Mouse (Mus musculus) C2C12 (cell line): ENCODE measurements at regions not wholly inside any gene's neighbourhood (a gene's known extent, or its start where the extent isn't known, plus 50 kb on each side); places are given as distances from the start of the nearest gene placed in this dataset.

ENCODE experiments used
- H3K27me3 ChIP-seq: one replicate; pipeline ENCODE4 v1.6.1; 2011; ENCODE audit not compliant: control insufficient read depth, insufficient read depth, insufficient read length
- H3K36me3 ChIP-seq: one replicate; pipeline ENCODE4 v1.6.1; 2011; ENCODE audit not compliant: control insufficient read depth, insufficient read depth
- H3K4me3 ChIP-seq: one replicate; pipeline ENCODE4 v1.5.1; 2011; ENCODE audit warnings: mild to moderate bottlenecking, control low read depth; ENCODE audit not compliant: poor library complexity, insufficient read depth, severe bottlenecking
- H3K79me2 ChIP-seq: one replicate; pipeline ENCODE4 v1.6.1; 2011; ENCODE audit not compliant: control insufficient read depth, insufficient read depth
- H3K79me3 ChIP-seq: one replicate; pipeline ENCODE4 v1.6.1; 2011; ENCODE audit warnings: low read depth, control low read depth
- H3ac ChIP-seq: one replicate; pipeline ENCODE3; 2011; ENCODE audit warnings: low read depth; ENCODE audit not compliant: control insufficient read depth, insufficient read length
- CEBPB ChIP-seq: IDR thresholded peaks from one replicate; pipeline ENCODE4 v1.6.1; 2011; ENCODE audit warnings: low read depth, mild to moderate bottlenecking, control low read depth, moderate library complexity
- CTCF ChIP-seq: IDR thresholded peaks from one replicate; pipeline ENCODE4 v1.5.1; 2011; ENCODE audit not compliant: control insufficient read depth, insufficient read depth, insufficient read length
- FOSL1 ChIP-seq: IDR thresholded peaks from one replicate; pipeline ENCODE4 v1.8.0; 2011; ENCODE audit warnings: mild to moderate bottlenecking, low read length; ENCODE audit not compliant: poor library complexity, insufficient read depth, severe bottlenecking
- MAX ChIP-seq: IDR thresholded peaks from one replicate; pipeline ENCODE4 v1.6.1; 2011; ENCODE audit warnings: mild to moderate bottlenecking, control low read depth
- MYOD1 ChIP-seq: IDR thresholded peaks from one replicate; pipeline ENCODE4 v1.6.1; 2011; ENCODE audit warnings: low read depth; ENCODE audit not compliant: control insufficient read depth, insufficient read length
- MYOG ChIP-seq: IDR thresholded peaks from one replicate; pipeline ENCODE4 v1.6.1; 2011; ENCODE audit not compliant: control insufficient read depth, insufficient read length; ENCODE audit errors: extremely low read depth
- USF1 ChIP-seq: IDR thresholded peaks from one replicate; pipeline ENCODE4 v1.6.1; 2011; ENCODE audit warnings: low read depth, mild to moderate bottlenecking, control low read depth, moderate library complexity

DNA sequence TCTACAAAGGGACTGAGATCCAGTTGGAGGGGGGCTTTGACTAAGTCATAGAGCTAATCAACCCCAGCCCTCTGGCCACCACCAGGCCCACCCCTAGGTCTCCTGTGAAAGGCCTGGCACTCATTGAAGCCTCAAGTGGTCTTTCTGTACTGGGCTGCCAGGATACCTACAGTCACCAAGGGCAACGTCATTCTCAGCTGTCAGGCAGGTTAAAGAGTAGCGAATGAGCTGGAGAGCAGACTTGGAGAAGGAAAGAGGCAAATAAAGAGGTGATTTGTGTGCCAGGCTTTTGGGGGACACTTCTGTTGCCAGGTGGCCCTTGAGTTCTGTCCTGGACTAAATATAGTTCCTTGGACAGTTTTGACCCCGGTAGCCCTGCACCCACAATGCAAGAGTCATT is 81.5 kb upstream of the Dio3 start:
- Histone ChIP-seq H3K79me2 (no peaks in the 10 kb centered on the region), H3ac (no peak overlapping the region), H3K27me3 (peaks cover under 1% of the 10 kb centered on the region), H3K4me3 (no peak overlapping the region), H3K79me3 (no peaks in the 10 kb centered on the region), H3K36me3 (no peaks in the 10 kb centered on the region)
- no peak for TF ChIP-seq USF1
- TF ChIP-seq MYOD1: no peak
- no peak for TF ChIP-seq CTCF
- no peak for TF ChIP-seq FOSL1
- no peak for TF ChIP-seq MAX
- no peak for TF ChIP-seq MYOG
- no peak for TF ChIP-seq CEBPB

DNA sequence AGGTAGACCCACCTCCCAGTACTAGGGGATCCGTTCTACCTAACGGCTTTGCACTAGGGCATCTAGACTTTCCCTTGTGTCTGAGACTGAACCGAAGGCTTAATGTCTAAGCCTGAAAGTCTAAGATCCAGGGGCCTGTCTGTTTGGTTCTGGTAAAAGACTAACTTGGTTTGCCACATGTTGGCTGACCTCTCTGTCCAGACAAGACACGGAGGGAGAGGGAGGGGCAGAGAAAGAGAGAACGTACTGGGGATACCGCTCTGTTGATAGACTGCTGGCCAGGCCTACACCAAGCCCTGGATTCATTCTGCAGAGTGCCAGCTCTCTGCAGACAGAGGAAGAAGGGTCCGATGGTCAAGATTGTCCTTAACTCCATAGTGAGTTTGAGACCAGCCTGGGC is 78.4 kb upstream of the Dio3 start:
- no peaks in the 10 kb centered on the region for H3K79me3 ChIP-seq
- TF ChIP-seq FOSL1 (no peak), MAX (no peak), CEBPB (no peak), MYOD1 (no peak), CTCF (no peak), MYOG (no peak), USF1 (no peak)
- H3K79me2 ChIP-seq: no peaks in the 10 kb centered on the region
- H3K27me3 ChIP-seq: no peaks in the 10 kb centered on the region
- no peaks in the 10 kb centered on the region for H3K36me3 ChIP-seq
- no peak overlapping the region for H3K4me3 ChIP-seq
- no peak overlapping the region for H3ac ChIP-seq

DNA sequence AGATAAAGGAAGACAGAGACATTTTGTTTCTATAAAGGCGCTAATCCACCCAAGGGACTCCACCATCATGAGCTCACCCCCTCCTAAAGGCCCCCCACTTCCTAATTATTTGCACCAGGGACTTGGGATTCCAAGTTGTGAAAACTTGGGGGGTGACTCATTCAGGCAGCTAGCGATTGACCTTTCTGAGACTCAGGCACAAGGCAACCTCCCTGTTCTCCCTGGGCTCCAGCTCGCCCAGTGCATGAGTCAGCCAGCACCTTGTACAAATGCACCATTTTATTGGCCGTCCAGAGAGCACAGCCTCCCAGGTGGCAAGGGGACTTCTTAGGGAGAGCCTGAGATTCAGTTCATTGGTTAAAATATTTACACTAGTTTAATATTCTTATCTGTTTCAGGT is 78.0 kb upstream of the Dio3 start:
- no peaks in the 10 kb centered on the region for H3K79me3 ChIP-seq
- TF ChIP-seq MAX (no peak), CEBPB (no peak), CTCF (no peak), MYOD1 (no peak), MYOG (no peak), USF1 (no peak), FOSL1 (no peak)
- no peaks in the 10 kb centered on the region for H3K27me3 ChIP-seq
- H3K4me3 ChIP-seq: no peak overlapping the region
- H3K79me2 ChIP-seq: no peaks in the 10 kb centered on the region
- H3K36me3 ChIP-seq: no peaks in the 10 kb centered on the region
- no peak overlapping the region for H3ac ChIP-seq

DNA sequence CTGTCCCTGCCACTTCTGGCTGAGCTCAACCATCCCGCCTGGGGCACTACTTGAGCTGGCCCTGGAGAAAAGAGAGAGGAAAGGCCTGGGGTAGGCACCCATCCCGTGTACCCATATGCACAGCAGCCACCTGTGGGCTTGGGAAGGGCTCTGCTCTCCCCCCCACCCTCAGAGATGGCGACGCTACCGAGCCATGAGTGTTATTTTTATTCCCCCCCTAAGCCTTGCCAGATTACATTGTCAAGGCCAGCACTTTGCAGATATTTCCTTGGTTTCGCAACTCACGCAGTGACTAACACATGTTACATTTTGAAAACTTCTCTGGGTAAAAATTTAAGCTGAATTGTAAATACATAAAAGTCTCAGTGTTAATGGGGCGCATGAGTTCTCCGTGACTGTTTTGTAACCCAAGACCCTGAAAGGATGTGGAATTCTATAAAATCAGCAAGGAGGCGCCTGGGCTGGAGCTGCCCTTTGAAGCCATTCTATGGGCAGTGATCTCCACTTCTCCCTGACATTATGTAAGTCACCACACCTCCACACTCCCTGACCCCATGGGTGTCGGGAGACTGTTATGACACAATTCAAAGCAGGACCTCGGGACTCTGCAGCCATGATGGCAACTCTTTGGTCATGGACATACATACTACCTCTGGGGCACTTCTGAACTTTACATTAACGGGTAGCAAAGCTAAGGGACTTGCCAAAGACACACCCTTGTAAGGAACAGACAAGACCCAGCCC is 75.4 kb upstream of the Dio3 start:
- Histone ChIP-seq H3K36me3 (no peaks in the 10 kb centered on the region), H3K4me3 (no peak overlapping the region), H3K79me3 (no peaks in the 10 kb centered on the region), H3K79me2 (no peaks in the 10 kb centered on the region), H3K27me3 (no peaks in the 10 kb centered on the region), H3ac (no peak overlapping the region)
- TF ChIP-seq MYOG: no peak
- TF ChIP-seq CEBPB: peak; percentile 94

DNA sequence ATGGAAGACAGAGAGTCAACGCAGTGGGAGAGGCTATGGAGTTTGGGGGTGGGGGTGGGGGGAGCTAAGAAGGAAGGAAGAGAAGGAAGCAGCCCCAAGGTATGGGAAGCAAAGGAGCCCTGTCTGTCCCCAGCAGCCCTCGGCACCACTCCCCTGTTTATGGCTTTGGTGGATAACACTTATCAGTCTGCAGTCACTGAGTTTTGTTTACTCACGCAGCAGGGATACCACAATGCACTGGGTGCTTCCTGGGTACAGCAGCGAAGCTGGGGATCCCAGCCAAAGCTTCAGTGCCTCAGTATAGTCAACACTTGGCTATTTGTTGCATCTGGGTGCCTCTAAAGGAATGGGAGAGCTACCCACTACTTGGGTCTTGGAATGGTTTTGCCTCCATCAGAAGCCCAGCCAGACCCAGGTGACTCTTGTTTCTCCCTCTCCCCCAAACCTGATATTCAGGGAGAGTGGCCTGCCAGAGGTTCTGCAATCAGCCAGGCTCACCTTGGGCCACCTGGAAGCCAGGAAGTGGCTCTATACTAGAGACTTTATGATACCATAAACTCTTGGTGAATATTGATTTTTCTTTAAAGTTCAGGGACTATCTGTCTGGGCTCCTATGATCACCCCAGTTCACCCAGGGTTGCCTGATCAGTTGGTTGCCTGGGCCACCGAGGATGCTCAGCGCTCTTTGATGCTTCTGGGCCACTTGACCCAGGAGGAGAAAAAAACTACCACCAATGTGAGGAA is 74.5 kb upstream of the Dio3 start:
- H3K27me3 ChIP-seq: no peaks in the 10 kb centered on the region

More for the DNA sequence above, 74.5 kb upstream of the Dio3 start:
- Histone ChIP-seq H3K4me3 (no peak overlapping the region), H3K79me2 (no peaks in the 10 kb centered on the region), H3K79me3 (no peaks in the 10 kb centered on the region), H3K36me3 (no peaks in the 10 kb centered on the region), H3ac (no peak overlapping the region)
- TF ChIP-seq USF1: no peak
- TF ChIP-seq FOSL1: no peak
- TF ChIP-seq CEBPB: no peak
- TF ChIP-seq CTCF: no peak
- TF ChIP-seq MYOG: no peak
- no peak for TF ChIP-seq MYOD1
- no peak for TF ChIP-seq MAX
